Mouse (Mus musculus): ENCODE data around the gene Arap1. TPM values are rescaled to one million over a fixed set of nuclear protein-coding genes. Genes with fewer than 3 reads are reported as not detected.

Gene Arap1
- total RNA-seq, 2 experiments from 2014 or later = 18.1 to 22.4 TPM

GRCm38 (mm10) chr7:101435038-101435437, 87.2 kb downstream of the Arap1 start:
- DNase-seq (ENCODE audit: low spot score in 2 of 2) = no peak

DNA sequence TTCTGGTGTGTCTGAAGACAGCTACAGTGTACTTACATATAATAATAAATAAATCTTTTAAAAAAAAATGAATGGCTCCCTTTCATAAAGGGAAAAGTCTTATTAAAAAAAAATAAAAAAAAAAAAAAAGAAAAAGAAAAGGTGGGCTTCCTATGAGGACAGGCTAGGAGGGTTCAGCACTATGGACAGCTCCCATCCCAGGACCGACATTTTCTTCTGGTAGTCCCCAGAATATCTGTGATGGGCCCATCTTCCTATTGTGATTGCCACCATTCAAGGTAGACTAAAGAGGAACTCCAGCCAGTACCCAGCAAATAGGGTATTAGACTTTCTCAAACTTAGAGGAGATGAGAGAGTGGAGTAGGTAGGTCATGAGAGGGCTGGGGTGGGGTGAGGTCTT, 90.0 kb downstream of the Arap1 start:
- DNase-seq (ENCODE audit: low spot score in 2 of 2) = no peak

- DNase-seq (ENCODE audit: low spot score in 2 of 2) = no peak
These were observed 95.2 kb downstream of the Arap1 start for GRCm38 (mm10) chr7:101443093-101443492.

GRCm38 (mm10) chr7:101444211-101444610, 96.3 kb downstream of the Arap1 start:
- DNase-seq (ENCODE audit: low spot score in 2 of 2) = no peak

DNA sequence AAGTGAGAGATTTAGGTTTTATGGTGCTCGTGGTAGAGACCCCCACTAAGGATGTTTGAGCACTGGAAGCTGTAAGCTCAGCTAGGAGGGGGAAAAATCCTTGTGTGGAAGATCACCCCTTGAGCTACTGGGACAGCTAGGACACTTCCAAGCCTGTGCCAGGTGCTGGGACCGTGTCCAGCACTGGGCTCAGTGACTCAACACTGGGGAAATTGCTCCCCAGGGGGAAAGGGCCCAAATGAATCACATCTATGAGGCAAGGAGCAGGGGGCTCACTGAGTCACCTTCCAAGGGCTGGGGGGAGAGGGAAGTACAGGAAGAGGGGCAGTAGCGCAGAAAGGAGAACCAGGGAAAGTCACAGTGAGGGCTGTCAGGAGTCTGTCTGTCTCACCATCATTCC, 102.0 kb downstream of the Arap1 start:
- DNase-seq (ENCODE audit: low spot score in 2 of 2) = no peak

- DNase-seq (ENCODE audit: low spot score in 2 of 2) = peak; percentile 90 to 91
These were observed 102.8 kb downstream of the Arap1 start for GRCm38 (mm10) chr7:101450422-101451401.

DNA sequence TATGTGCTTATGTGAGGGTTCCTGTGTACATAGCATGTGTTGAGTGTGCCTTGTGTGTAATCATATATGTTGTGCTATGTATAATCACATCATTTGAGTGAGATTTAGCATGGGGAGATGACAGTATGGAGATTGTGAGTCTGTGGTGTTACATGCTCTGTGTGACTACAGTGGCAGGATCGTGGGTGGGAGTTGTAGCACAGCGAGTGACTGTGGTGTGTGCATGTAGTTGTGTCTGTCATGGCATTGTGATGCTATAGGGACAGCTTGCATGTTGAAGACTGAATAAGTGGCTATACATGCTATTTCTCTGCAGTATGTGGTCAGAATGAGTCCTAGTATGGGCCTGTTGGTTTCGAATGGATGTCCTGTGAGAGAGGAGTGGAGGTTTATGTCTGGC, 104.8 kb downstream of the Arap1 start:
- DNase-seq (ENCODE audit: low spot score in 2 of 2) = no peak

DNA sequence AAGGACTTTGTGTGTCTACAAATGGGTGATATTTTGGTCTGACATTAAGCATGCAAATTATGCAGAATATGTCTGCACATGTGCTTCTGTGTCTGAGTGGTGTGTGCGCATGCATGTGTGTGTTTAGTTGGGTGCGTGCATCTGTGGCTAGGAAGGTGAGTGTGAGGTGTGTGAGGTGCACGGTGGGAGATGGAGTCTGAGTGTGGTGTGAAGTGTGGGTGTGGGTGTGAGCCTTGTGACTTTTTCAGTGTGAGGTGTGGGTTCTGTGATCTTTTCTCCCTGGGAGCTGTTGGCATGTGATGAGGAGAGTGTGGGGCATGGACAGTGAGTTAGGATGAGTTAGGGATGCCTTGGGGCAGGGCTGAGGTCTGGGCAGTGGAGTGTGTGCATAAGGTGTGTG, 105.4 kb downstream of the Arap1 start:
- DNase-seq (ENCODE audit: low spot score in 2 of 2) = no peak

DNA sequence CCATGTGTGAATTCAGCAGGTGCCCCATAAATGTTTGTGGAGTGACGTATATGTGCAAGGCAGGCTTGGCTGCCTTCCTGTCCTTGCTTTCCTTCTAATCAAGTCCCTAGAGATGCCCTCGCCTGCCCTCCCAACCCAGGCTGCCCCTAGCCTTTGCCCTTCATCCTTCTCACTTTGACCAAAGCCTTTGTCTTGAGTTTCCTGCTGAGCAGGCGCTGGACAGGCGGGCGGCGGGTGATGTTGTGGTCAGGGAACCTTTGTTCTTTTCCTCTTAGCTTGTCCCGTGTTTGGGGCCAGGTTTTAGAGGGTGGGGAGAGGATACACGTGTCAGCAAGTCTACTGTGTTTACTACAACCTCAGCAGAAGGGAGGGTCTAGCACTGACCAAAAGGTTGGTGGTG, 105.9 kb downstream of the Arap1 start:
- DNase-seq (ENCODE audit: low spot score in 2 of 2) = no peak

GRCm38 (mm10) chr7:101454479-101454878, 106.6 kb downstream of the Arap1 start:
- no peak for DNase-seq (ENCODE audit: low spot score in 2 of 2)

GRCm38 (mm10) chr7:101455141-101455540, 107.3 kb downstream of the Arap1 start:
- DNase-seq (ENCODE audit: low spot score in 2 of 2) = no peak

GRCm38 (mm10) chr7:101456318-101456717, 108.5 kb downstream of the Arap1 start:
- no peak for DNase-seq (ENCODE audit: low spot score in 2 of 2)

- DNase-seq (ENCODE audit: low spot score in 2 of 2) = no peak
These were observed 108.9 kb downstream of the Arap1 start for GRCm38 (mm10) chr7:101456789-101457188.

DNA sequence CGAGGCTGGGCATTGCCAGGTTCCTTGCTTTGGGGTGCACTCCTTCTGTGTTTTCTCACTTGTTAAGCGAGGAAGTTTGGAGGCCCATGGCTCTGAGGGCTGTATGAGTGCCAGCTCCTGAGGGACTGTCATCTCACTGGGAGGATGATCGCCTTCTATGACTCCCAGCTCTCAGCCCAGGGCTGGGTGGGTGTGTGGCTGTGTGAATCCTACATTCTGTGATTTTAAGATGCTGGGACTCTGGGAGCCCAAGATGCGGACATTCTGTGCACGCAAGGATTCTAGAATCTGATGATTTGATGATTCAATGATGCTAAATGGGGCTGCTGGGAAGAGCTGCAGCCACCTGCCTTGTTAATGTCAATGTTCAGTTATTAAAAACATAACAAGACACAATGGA, 109.4 kb downstream of the Arap1 start:
- DNase-seq (ENCODE audit: low spot score in 2 of 2) = no peak

DNA sequence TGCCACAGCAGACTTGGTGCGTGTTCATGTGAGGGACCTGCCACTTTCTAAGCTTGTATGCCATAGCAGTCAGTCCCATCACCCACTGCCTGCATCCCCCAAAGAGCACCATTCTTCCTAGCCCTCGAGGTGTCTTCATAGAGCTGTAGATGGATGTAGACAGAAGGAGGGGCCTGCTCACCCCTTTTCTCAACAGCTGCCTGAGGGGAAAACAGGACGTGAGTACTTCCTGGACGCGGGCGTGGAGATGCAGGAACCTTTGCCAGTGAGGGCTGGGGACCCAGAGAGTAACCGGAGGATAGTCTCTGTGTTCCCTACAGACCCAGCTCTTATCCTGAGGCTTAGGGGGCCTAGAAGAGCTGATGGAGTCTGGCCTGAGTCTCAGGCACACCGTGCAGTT, 109.9 kb downstream of the Arap1 start:
- DNase-seq (ENCODE audit: low spot score in 2 of 2) = no peak

DNA sequence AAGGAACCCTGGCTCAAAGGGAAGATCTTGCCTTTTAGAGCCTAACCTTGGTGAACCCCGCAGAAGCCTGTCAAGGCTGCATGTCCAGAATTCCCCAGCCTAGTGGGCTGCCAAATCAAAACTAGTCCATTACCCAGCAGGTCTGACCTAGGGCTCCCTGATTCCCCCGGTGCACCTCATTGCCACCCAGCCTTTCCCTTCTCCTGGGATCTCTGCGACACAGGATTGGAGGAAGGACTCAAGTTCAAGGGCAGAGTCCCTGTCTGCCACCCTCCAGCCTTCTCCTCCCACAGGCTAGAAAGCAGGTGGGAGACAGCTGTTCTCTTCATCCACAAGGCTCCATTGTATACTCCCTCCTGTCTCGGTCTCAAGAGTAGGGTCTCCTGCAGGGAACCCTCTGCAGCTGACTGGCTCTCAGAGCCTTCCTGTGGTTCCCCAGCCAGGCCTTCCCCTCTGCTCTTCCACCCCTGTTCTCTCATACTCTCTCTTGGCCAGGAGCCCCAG, 110.5 kb downstream of the Arap1 start:
- DNase-seq (ENCODE audit: low spot score in 2 of 2) = no peak

- no peak for DNase-seq (ENCODE audit: low spot score in 2 of 2)
These were observed 111.5 kb downstream of the Arap1 start for GRCm38 (mm10) chr7:101459305-101459813.

DNA sequence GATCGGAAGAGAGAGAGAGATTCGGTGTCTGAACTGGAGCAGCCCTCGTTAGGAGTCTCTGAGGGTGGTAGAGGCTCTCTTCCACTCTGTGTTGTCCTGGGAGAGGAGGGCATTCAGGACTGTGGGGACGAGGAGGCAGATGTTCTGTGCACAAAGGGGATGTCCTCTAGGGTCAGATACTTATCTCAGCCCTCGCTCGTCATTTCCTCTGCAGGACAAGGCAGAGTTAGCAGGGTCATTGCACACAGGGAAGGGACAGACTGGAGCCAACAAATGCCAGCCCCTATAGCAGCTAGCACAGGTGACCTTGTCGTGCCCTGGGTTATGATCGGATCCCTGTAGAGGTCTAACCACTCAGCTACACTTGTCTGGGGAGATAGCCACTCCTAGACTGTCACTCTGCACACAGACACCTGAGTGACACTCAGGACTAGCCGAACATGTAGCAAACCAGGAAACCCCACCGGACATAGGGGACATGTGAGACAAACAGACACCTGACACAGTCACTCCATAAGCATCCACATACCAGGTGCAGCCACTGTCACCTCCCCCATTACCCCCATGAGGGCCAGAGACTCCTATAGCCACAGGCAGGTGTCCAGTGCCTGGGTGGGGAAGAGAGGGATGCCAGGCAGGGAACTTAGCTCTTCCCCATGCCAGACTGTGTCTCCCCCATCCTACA, 112.2 kb downstream of the Arap1 start:
- DNase-seq (ENCODE audit: low spot score in 2 of 2) = no peak

DNA sequence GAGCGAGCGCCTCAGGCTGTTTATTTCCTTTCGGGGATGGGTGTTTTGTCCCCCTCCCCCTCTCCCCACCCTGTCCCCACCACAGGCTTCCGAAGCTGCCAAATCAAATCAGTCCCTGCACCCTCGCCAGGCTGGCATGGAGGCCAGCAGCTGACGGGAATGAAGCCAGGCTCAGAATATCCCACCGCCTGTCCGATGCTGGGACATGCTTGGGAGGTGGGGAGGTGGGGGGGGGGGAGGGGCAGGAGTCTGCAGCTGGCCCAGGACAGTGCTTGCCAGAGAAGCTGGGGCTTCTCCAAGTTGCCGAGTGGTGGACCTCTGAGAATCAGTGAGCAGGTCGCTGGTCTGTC, 112.7 kb downstream of the Arap1 start:
- peak; percentile 80 to 86 for DNase-seq (ENCODE audit: low spot score in 2 of 2)

- no peak for DNase-seq (ENCODE audit: low spot score in 2 of 2)
These were observed 113.7 kb downstream of the Arap1 start for GRCm38 (mm10) chr7:101461571-101461970.
